Mouse (Mus musculus) liver, embryonic 14.5 days (tissue): ENCODE results near the gene Ophn1.

Experiments
- CTCF ChIP-seq: IDR thresholded peaks from 2 replicates; pipeline ENCODE4 v1.5.1; 2016; ENCODE audit warnings: antibody characterized with exemption, low read depth, control low read depth
- EP300 ChIP-seq: IDR thresholded peaks from 2 replicates; pipeline ENCODE4 v1.6.1; 2016; ENCODE audit warnings: antibody characterized with exemption, low read depth

- TF ChIP-seq CTCF (no peak), EP300 (no peak)
These were observed 375.5 kb downstream of the Ophn1 start for GRCm38 (mm10) chrX:98515329-98515728.
